In genomic region chr10:117975467-117975866, GRCm38 (mm10) we compare ENCODE assay signal across 28 mouse cellular contexts.
DNase-seq lines count a peak whose midpoint lies in the region; ATAC-seq and TF ChIP-seq lines count a peak whose summit lies in the region.
"Had no signal": no experiment of that assay in that cellular context is flagged by ENCODE, and none has a peak within 500 bp of the region (broad histone marks: within the 10 kb centered on the region; RNA-seq: fewer than 3 reads in every experiment).

No protein-coding gene starts in this region.

- TF ChIP-seq EP300 in CH12.LX (IDR thresholded peaks at IDR 0.05; ENCODE audit: low read length), result peak; percentile 37; the same call in 1 of the 2 replicates

- no peaks in the 10 kb centered on the region for H3K9me3 ChIP-seq in CH12.LX (replicated peaks; ENCODE audit: low read length)
- no peaks in the 10 kb centered on the region for H3K9me3 ChIP-seq in intestine, embryonic 15.5 days
- H3K9me3 ChIP-seq: embryonic facial prominence, embryonic 10.5 days; embryonic facial prominence, embryonic 13.5 days; forebrain, embryonic 12.5 days; forebrain, embryonic 15.5 days; heart, embryonic 12.5 days; heart, embryonic 15.5 days; hindbrain, embryonic 13.5 days had no signal

- ATAC-seq in inflammation-experienced regulatory T-cells, adult 6 months, result peak; percentile 80
- no peak for ATAC-seq in intestine, embryonic 15.5 days
- ATAC-seq: forebrain, embryonic 15.5 days; hindbrain, embryonic 16.5 days had no signal

- H3K4me3 ChIP-seq in CH12.LX (replicated peaks in 1 of 3; ENCODE audit: low read depth in 2 of 3, low read length in 2 of 3, poor library complexity in 1 of 3), result peak overlapping the region in 2 of 3 experiments; percentile 7 to 15
- no peak overlapping the region for H3K4me3 ChIP-seq in intestine, embryonic 15.5 days (replicated peaks)
- H3K4me3 ChIP-seq: embryonic facial prominence, embryonic 10.5 days; embryonic facial prominence, embryonic 13.5 days; erythroblast, embryonic 14.5 days; forebrain, embryonic 12.5 days; forebrain, embryonic 15.5 days; heart, embryonic 12.5 days; heart, embryonic 15.5 days; hindbrain, embryonic 10.5 days; hindbrain, embryonic 13.5 days had no signal

- no peaks in the 10 kb centered on the region for H3K36me3 ChIP-seq in CH12.LX (replicated peaks in 1 of 2; ENCODE audit: control insufficient read depth in 1 of 2, insufficient read depth in 1 of 2, low read length in 1 of 2)
- no peaks in the 10 kb centered on the region for H3K36me3 ChIP-seq in intestine, embryonic 15.5 days
- H3K36me3 ChIP-seq: embryonic facial prominence, embryonic 10.5 days; embryonic facial prominence, embryonic 13.5 days; forebrain, embryonic 12.5 days; forebrain, embryonic 15.5 days; heart, embryonic 12.5 days; heart, embryonic 15.5 days; hindbrain, embryonic 10.5 days; hindbrain, embryonic 13.5 days had no signal

- TF ChIP-seq RAD21 in CH12.LX (IDR thresholded peaks at IDR 0.05; ENCODE audit: low read depth, low read length), result no peak; the same call in 1 of the 2 replicates

- no peak overlapping the region for H3K9ac ChIP-seq in CH12.LX (ENCODE audit: insufficient read depth, low read depth)
- no peak overlapping the region for H3K9ac ChIP-seq in intestine, embryonic 15.5 days
- H3K9ac ChIP-seq: embryonic facial prominence, embryonic 13.5 days; forebrain, embryonic 12.5 days; forebrain, embryonic 15.5 days; heart, embryonic 12.5 days; heart, embryonic 15.5 days; hindbrain, embryonic 13.5 days had no signal

- no peak overlapping the region for H3K27ac ChIP-seq in CH12.LX (ENCODE audit: insufficient read depth, low read depth)
- H3K27ac ChIP-seq in intestine, embryonic 15.5 days, result no peak overlapping the region
- H3K27ac ChIP-seq: embryonic facial prominence, embryonic 10.5 days; embryonic facial prominence, embryonic 13.5 days; forebrain, embryonic 12.5 days; forebrain, embryonic 15.5 days; heart, embryonic 15.5 days; hindbrain, embryonic 10.5 days; hindbrain, embryonic 13.5 days had no signal

- dilution Hi-C loops in CH12.LX (cut with MboI; ENCODE audit: extremely low pct_ligation_motif_present, extremely low pct_unique_long_range_greater_than_20kb, low sequenced_read_pairs), result no loop called here

- no peak for TF ChIP-seq CTCF in CH12.LX (conservative IDR thresholded peaks at IDR 0.05 in 1 of 2, IDR thresholded peaks at IDR 0.05 in 1 of 2; ENCODE audit: low read depth in 2 of 2, low read length in 2 of 2)

- no peaks in the 10 kb centered on the region for H3K79me2 ChIP-seq in CH12.LX (replicated peaks; ENCODE audit: control insufficient read depth, extremely low read depth, insufficient read depth, poor library complexity, severe bottlenecking)

- in situ Hi-C loops in CH12.LX (cut with MboI; ENCODE audit: low pct_ligation_motif_present, low pct_unique_long_range_greater_than_20kb, low sequenced_read_pairs), result no loop called here

- H3K27me3 ChIP-seq in CH12.LX (replicated peaks), result no peaks in the 10 kb centered on the region
- no peaks in the 10 kb centered on the region for H3K27me3 ChIP-seq in intestine, embryonic 15.5 days (replicated peaks)
- H3K27me3 ChIP-seq: embryonic facial prominence, embryonic 13.5 days; forebrain, embryonic 12.5 days; forebrain, embryonic 15.5 days; heart, embryonic 12.5 days; heart, embryonic 15.5 days; hindbrain, embryonic 13.5 days had no signal

- peak; percentile 36 for DNase-seq in CD4-positive helper T cell, adult 2 months (ENCODE audit: low read depth, low spot score)
- no peak for DNase-seq in CH12.LX (ENCODE audit: extremely low read depth)
- DNase-seq in natural killer cell, adult 2 months (ENCODE audit: low spot score in 2 of 2), result peak; percentile 38 to 64
- DNase-seq in lung, postnatal 10 days, result no peak
- no peak for DNase-seq in urinary bladder, postnatal 36 days (ENCODE audit: low spot score in 2 of 2)
- DNase-seq in embryo, embryonic 11 days, result no peak
- DNase-seq: adrenal gland, adult 2 months; adrenal gland, postnatal 25 days; cerebellum, adult 11-12 months; cerebellum, adult 9-11 months; cerebellum, postnatal 25 days; gastrocnemius, postnatal 25 days; heart, adult 18-20 months; heart, postnatal 10 days; heart, postnatal 36 days; kidney, adult 11 months had no signal

- no peak for TF ChIP-seq POLR2A in CH12.LX (IDR thresholded peaks at IDR 0.05; ENCODE audit: low read depth, low read length)

- 92% methylated on average over 1 of the region's 1 CpGs for WGBS in intestine, embryonic 15.5 days

- peak overlapping the region; percentile 59 for H3K4me2 ChIP-seq in CH12.LX (ENCODE audit: insufficient read depth, low read depth, poor library complexity, severe bottlenecking)
- H3K4me2 ChIP-seq in intestine, embryonic 15.5 days (replicated peaks), result no peak overlapping the region
- H3K4me2 ChIP-seq: embryonic facial prominence, embryonic 13.5 days; forebrain, embryonic 12.5 days; forebrain, embryonic 15.5 days; heart, embryonic 12.5 days; heart, embryonic 15.5 days; hindbrain, embryonic 13.5 days had no signal

- H3K4me1 ChIP-seq in CH12.LX (ENCODE audit: control insufficient read depth in 1 of 2, insufficient read depth in 2 of 2), result peaks cover 5 to 23% of the 10 kb centered on the region in 2 experiments; a peak in 3 of 4 replicates
- no peaks in the 10 kb centered on the region for H3K4me1 ChIP-seq in intestine, embryonic 15.5 days (replicated peaks)
- H3K4me1 ChIP-seq: embryonic facial prominence, embryonic 10.5 days; embryonic facial prominence, embryonic 13.5 days; forebrain, embryonic 12.5 days; forebrain, embryonic 15.5 days; heart, embryonic 12.5 days; heart, embryonic 15.5 days; hindbrain, embryonic 10.5 days; hindbrain, embryonic 13.5 days had no signal

TF ChIP-seq in CH12.LX, 34 proteins besides CTCF, POLR2A, EP300 and RAD21:
- TF ChIP-seq HCFC1 (IDR thresholded peaks at IDR 0.05; ENCODE audit: low read depth, low read length) (no peak), TBP (conservative IDR thresholded peaks at IDR 0.05; ENCODE audit: low read depth, low read length) (no peak), TCF12 (IDR thresholded peaks at IDR 0.05; ENCODE audit: low read depth, low read length) (peak; percentile 58; the same call in 1 of the 2 replicates), MAZ (IDR thresholded peaks at IDR 0.05; ENCODE audit: low read depth, low read length) (no peak), BHLHE40 (IDR thresholded peaks at IDR 0.05; ENCODE audit: low read depth, low read length) (peak; percentile 46), SMC3 (IDR thresholded peaks at IDR 0.05; ENCODE audit: low read depth, low read length) (0 out of 2 replicates have a peak, but pooled peaks have one; percentile 4), MAX (IDR thresholded peaks at IDR 0.05; ENCODE audit: low read length) (no peak), NELFE (IDR thresholded peaks at IDR 0.05; ENCODE audit: low read depth, low read length) (no peak), USF2 (conservative IDR thresholded peaks at IDR 0.05; ENCODE audit: low read depth, low read length) (no peak), IRF4 (IDR thresholded peaks at IDR 0.05; ENCODE audit: low read depth, low read length) (peak; percentile 69), MAFK (IDR thresholded peaks at IDR 0.05; ENCODE audit: insufficient replicate concordance, low read length) (peak; percentile 54; the same call in 1 of the 2 replicates), ZC3H11A (IDR thresholded peaks at IDR 0.05; ENCODE audit: low read depth, low read length) (no peak), UBTF (IDR thresholded peaks at IDR 0.05; ENCODE audit: low read depth, low read length) (no peak), SIN3A (IDR thresholded peaks at IDR 0.05; ENCODE audit: low read length) (no peak), GABPA (IDR thresholded peaks at IDR 0.05; ENCODE audit: insufficient replicate concordance, low read depth, low read length) (no peak), ZNF384 (IDR thresholded peaks at IDR 0.05; ENCODE audit: low read depth, low read length) (no peak), E2F4 (IDR thresholded peaks at IDR 0.05; ENCODE audit: insufficient replicate concordance, low read depth, low read length) (no peak), ETS1 (conservative IDR thresholded peaks at IDR 0.05; ENCODE audit: low read depth, low read length) (peak; percentile 38; the same call in 1 of the 2 replicates), MEF2A (IDR thresholded peaks at IDR 0.05; ENCODE audit: borderline replicate concordance, low read depth, low read length) (peak; percentile 66; the same call in 1 of the 2 replicates), MXI1 (IDR thresholded peaks at IDR 0.05; ENCODE audit: low read depth, low read length) (0 out of 2 replicates have a peak, but pooled peaks have one; percentile 22)

Comparison
In these comparisons a context has a peak if more than half of its experiments do, and no peak if none do; other contexts are left out.
1. DNase-seq: peak in CD4-positive helper T cell, adult 2 months (single experiment) and natural killer cell, adult 2 months (2 of 2); none in CH12.LX (single experiment), lung, postnatal 10 days (single experiment), urinary bladder, postnatal 36 days (0 of 2) and embryo, embryonic 11 days (single experiment).